Mouse (Mus musculus) skeletal muscle tissue, adult 2 months (tissue): ENCODE measurements around the gene St3gal4.

Experiments used
- DNase-seq: peaks from one replicate; pipeline ENCODE4 v3.0.0-alpha.2; 2012; ENCODE audit warnings: low read depth, low spot score

Gene St3gal4

DNA sequence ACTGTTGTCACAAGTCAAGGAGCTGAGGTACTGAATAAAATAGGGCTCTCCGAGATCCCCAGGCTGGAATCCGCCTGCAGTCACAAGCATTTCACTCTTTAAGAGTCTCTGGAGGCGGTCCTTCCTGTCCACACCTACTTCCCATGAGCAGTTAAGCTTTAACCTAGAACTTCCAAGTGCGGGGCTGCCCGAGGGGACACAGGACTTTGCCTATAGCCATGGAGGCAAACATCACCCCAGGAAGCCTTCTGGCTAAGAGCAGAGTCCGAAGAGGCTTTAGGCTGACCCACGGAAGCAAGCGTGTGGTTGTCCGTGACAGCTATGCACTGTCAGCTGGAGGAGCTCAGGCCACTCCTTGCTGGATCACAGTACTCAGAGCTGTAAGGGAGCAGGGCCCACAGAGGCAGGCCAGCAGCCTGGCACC lies 9.9 kb upstream of the St3gal4 start:
- no peak for DNase-seq

DNA sequence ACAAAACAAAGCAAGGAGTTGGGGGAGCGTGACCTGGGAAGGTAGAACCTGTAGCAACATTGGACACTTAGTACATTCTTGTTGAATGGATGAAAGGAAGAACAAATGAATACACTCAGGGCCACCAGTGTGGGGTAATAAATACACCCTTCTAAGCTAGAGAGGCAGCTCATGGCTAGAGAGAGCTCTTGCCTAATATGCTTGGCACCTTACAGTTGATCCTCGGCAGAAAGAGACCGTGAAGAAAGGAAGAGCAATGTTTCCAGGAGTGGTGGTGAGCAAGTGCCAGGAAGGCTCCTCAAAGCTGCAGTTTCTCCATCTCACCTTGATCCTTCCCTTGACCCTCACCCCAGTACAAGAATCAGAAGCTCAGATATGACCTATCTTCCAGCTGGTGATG lies 9.5 kb upstream of the St3gal4 start:
- no peak for DNase-seq

- DNase-seq, result no peak
Measured at GRCm38 (mm10) chr9:35127561-35127960, 8.5 kb upstream of the St3gal4 start.

GRCm38 (mm10) chr9:35127147-35127546 lies 8.1 kb upstream of the St3gal4 start:
- no peak for DNase-seq

DNA sequence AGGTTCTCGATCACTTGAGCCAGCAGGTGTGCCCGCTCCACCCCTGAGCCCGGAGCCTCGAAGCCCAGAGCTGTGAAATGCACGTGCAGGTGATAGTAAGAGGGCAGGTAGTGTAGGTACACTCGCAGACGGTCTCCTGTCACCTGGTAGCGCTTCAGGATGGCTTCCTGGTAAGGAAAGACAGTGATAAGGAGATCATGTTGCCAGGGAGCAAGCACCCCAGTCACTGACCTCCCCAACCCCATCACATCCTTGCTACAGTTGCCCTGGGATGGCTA lies 5.5 kb upstream of the St3gal4 start:
- DNase-seq, result no peak

- no peak for DNase-seq
Measured at GRCm38 (mm10) chr9:35123804-35124677, 5.0 kb upstream of the St3gal4 start.

DNA sequence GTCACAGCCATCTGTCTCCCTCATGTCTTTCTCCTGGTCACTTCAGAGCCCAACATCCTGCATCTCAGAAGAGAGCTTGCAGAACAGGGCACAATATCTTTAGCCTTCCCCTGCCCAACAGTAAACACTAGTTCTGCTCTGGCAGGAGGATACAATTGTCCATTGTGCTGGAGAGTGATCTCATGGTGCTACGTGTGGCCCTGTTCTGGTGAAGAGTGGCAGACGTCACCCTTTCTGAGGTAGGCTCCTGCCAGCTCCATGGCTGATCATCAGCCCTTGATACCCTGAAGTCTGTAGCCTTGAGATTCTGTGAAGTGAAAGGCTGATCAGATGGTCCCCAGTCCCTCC lies 4.4 kb upstream of the St3gal4 start:
- DNase-seq, result no peak

GRCm38 (mm10) chr9:35122551-35123266 lies 3.6 kb upstream of the St3gal4 start:
- DNase-seq, result no peak

GRCm38 (mm10) chr9:35118563-35118962 lies 505 bp downstream of the St3gal4 start:
- DNase-seq, result no peak

- no peak for DNase-seq
Measured at GRCm38 (mm10) chr9:35117384-35118295, 1.4 kb downstream of the St3gal4 start.

DNA sequence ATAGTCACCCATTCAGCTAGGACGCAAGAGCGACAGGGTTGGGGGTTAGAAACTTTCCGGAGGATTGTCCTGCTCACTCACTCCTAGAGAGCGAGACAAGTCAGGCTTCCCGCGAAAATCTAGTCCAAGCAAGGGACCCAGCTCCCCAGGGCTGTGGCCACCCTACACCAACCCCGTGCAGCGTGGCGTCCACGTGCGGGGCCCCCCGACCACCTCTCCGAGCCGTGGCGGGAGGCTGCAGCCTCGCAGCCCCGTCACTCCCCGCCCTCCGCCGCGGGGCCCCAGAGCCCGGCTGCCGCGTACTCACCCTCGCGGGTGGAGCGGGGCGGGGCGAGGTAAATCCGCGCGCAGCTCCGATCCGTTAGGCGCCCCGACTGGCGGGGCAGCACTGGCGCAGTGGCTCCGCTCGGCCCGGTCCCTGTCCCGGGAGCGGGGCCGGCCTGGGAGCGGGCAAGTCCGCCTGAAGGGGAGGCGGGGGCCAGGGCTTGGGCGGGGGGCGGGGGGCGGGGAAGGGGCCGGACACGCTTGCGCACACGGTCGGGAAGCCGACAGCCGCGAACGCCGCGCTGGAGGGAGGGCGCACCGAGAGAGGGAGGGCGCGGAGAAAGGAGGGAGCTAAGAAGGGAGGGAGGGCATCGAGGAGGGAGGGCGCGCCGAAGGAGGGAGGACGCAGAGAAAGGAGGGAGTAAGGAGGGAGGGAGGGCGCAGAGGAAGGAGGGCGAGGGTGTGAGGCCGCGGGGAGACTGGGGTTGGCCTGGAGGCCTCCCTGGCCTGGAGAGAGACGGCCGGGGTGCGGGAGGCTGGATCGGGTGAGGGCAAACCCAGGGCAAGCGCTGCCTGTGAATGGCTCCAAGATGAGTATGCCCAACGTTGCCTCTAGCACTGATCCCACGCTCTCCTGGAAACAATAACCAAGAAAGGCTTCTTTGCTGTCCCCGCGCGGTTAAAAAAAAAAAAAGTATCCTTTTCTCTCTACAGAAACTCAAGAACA lies 2.4 kb downstream of the St3gal4 start:
- peak; percentile 81 for DNase-seq

- DNase-seq, result no peak
Measured at GRCm38 (mm10) chr9:35115804-35116203, 3.3 kb downstream of the St3gal4 start.

DNA sequence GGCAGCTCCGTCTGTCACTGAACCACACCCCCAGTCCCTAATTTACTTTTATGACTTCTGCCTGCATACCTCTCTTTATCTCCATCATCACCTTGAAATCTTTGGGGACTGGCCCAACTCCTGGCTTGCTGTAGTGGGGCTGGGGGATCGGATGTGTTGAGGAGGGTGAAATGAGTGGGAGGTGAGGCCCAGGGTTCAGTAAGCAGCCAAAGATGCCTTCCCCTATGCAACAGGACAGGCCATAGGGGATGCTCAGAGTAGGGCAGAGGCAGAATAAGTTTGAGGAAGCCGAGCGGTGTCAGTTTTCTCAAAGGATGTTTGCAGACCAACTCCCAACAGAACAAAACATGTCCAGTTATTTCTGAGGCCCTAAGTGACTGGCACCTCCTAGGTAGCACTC lies 3.8 kb downstream of the St3gal4 start:
- DNase-seq, result no peak

- no peak for DNase-seq
Measured at GRCm38 (mm10) chr9:35114234-35114633, 4.8 kb downstream of the St3gal4 start.

DNA sequence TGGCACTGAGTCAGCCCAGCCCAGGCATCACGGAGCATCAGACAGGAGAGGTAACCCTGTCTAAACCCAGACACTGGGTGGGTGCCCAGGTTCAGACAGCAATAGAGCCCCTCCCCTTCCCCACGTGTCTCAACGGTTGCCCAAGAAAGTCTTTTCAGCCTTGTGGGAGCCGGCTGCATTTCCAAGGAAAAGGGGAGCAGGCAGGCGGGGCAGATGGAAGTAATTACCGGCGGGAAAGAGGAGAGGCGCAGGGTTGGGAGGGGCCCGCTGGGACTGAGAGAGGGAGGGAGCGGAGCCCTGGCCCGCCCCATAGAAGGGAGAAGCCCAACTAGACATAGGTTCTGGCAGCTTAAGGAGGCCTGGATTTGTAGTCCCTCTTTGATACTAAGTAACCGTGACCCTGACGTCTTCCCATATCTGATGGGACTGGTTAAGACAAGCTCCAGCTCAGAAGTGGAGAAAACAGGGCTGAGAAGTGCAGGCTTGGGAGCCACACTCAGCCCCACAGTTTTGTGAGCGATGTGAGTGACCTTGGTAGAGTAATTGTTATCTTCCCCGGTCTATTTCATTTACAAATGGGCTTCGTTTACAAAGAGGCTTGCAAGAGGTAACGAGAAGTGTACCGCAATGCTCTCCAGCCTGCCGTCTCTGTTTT lies 7.0 kb downstream of the St3gal4 start:
- DNase-seq, result peak; percentile 56

DNA sequence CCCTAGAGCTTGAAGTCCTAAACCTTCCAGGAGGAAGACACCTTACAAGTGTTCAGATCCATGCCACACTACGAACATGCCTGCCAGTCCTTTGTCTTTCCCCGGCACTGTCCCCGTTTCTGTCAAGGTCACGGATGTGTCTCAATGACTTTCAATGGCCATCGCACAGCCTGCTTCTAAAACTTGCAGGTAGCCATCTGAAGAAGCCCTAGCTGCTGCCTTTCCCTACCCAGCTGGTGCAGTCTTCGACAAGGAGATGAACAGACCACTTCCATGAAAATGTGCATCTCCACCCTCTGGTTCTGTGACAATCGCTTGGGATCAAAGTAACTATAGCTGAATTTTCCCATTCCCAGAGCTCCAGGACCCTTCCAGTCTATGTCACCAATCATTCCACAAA lies 7.6 kb downstream of the St3gal4 start:
- no peak for DNase-seq

DNA sequence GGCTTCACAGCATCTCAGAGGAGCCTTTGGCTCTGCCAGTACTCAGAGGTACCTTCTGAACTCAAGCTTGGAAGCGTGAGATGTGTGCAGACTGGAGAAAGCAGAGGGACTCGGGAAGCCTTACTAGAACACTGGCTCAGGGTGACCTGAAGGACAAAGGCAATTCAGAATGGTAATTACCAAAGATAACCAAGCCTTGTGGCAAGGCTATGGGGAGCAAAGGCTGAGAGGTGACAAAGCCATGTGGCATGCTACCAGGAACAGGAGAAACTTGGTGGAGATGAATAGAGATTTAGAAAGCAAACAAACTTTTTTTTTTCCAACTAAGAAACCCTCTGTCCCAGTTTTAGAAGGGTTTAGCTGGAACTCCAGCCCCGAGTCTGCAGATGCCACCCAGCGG lies 8.5 kb downstream of the St3gal4 start:
- no peak for DNase-seq

- DNase-seq, result no peak
Measured at GRCm38 (mm10) chr9:35110051-35110450, 9.0 kb downstream of the St3gal4 start.

- peak; percentile 67 for DNase-seq
Measured at GRCm38 (mm10) chr9:35108916-35109315, 10.2 kb downstream of the St3gal4 start.

GRCm38 (mm10) chr9:35108066-35108465 lies 11.0 kb downstream of the St3gal4 start:
- DNase-seq, result no peak
